Mouse (Mus musculus): ENCODE results near the gene Ifnar2. TPM values are rescaled to one million over a fixed set of nuclear protein-coding genes. Genes with fewer than 3 reads are reported as not detected.

The Ifnar2 gene
- polyA plus RNA-seq, 1 experiment from 2014 or later = 52.5 TPM

- H3K36me3 ChIP-seq = no peaks in the 10 kb centered on the region
- ATAC-seq (replicated peaks; ENCODE audit: insufficient number of reproducible peaks, insufficient read depth, low FRiP score, low read depth) = peak; percentile 16; the same call in 1 of the 2 replicates
- H3K4me3 ChIP-seq = no peak overlapping the region
- H3K27ac ChIP-seq = peak overlapping the region; percentile 34; the same call in 1 of the 2 replicates
- H3K9ac ChIP-seq = no peak overlapping the region
- 70% methylated on average over 8 of the region's 8 CpGs for WGBS
- H3K4me2 ChIP-seq = no peak overlapping the region
- H3K27me3 ChIP-seq = no peaks in the 10 kb centered on the region
- peaks cover 13% of the 10 kb centered on the region for H3K4me1 ChIP-seq (replicated peaks)
- no peaks in the 10 kb centered on the region for H3K9me3 ChIP-seq (replicated peaks)
Observed at GRCm38 (mm10) chr16:91446778-91447511, 74.4 kb downstream of the Ifnar2 start.

DNA sequence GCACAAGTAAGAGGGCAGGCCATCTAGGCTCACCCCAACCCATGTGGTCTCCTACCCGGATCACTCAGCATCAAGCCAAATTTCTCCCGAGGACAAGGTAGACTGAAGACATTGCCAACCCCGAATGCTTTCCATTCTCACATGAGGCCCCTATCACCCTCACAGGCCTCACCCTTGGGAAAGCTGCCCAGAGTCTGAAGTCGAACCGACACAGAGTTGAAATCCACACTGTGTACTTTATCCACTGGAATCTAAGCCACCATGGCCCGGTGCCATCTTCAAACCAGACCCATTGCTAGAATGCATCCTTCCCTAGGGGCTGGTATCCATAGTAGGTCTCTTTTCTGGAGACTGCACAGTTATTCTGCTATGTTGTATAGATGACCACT is 74.9 kb downstream of the Ifnar2 start:
- Histone ChIP-seq H3K36me3 (no peaks in the 10 kb centered on the region), H3K27ac (peak overlapping the region; percentile 34; the same call in 1 of the 2 replicates), H3K4me3 (no peak overlapping the region), H3K9ac (no peak overlapping the region), H3K4me1 (replicated peaks) (peaks cover 18% of the 10 kb centered on the region), H3K9me3 (replicated peaks) (no peaks in the 10 kb centered on the region), H3K4me2 (no peak overlapping the region), H3K27me3 (no peaks in the 10 kb centered on the region)
- 42% methylated on average over 6 of the region's 6 CpGs for WGBS
- ATAC-seq (replicated peaks; ENCODE audit: insufficient number of reproducible peaks, insufficient read depth, low FRiP score, low read depth) = peak; percentile 38; the same call in 1 of the 2 replicates

DNA sequence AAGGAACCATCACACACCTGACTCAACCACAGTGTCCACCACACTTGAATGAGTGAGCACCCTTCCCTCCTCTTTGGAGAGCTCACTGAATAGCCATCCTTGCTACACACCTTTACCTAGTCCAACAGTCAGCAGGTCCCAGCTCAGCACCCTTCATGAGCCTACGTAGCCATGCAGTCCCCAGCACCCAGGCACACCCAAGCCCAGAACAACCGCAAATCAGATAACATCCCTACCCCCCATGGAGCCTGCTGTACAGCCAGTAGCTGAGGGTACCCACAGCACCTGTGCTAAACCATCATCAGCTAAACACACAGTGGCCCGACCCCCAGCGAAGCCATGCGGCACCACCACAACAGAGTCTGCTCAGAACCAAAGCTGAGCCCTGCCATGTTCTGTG is 75.5 kb downstream of the Ifnar2 start:
- Histone ChIP-seq H3K4me1 (replicated peaks) (peaks cover 20% of the 10 kb centered on the region), H3K36me3 (no peaks in the 10 kb centered on the region), H3K4me3 (no peak overlapping the region), H3K27ac (peak overlapping the region; percentile 34; the same call in 1 of the 2 replicates), H3K9me3 (replicated peaks) (no peaks in the 10 kb centered on the region), H3K9ac (no peak overlapping the region), H3K4me2 (no peak overlapping the region), H3K27me3 (no peaks in the 10 kb centered on the region)
- peak; percentile 33 for ATAC-seq (replicated peaks; ENCODE audit: insufficient number of reproducible peaks, insufficient read depth, low FRiP score, low read depth)
- 88% methylated on average over 5 of the region's 5 CpGs for WGBS

DNA sequence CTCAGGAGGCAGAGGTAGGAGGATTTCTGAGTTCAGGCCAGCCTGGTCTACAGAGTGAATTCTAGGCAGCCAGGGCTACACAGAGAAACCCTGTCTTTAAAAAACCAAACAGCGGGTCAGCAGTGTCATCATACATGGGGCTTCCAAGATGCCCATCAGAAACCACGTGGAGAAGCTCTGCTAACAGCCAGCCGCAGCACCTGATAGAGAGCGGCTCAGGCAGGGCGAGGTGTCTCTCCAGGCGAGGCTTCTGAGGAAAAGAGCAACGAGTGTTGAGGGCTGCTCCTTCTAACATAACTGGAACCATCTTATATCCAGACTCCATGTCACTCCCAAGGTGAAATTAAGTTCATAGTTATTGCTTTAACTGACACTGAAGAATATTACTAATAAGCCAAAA is 76.3 kb downstream of the Ifnar2 start:
- Histone ChIP-seq H3K36me3 (no peaks in the 10 kb centered on the region), H3K27ac (no peak overlapping the region), H3K4me1 (replicated peaks) (peaks cover 20% of the 10 kb centered on the region), H3K4me2 (no peak overlapping the region), H3K9ac (no peak overlapping the region), H3K27me3 (no peaks in the 10 kb centered on the region), H3K9me3 (replicated peaks) (no peaks in the 10 kb centered on the region), H3K4me3 (no peak overlapping the region)
- 79% methylated on average over 7 of the region's 7 CpGs for WGBS
- ATAC-seq (replicated peaks; ENCODE audit: insufficient number of reproducible peaks, insufficient read depth, low FRiP score, low read depth) = no peak

GRCm38 (mm10) chr16:91450137-91451064 is 77.8 kb downstream of the Ifnar2 start:
- ATAC-seq (replicated peaks; ENCODE audit: insufficient number of reproducible peaks, insufficient read depth, low FRiP score, low read depth) = no peak
- no peaks in the 10 kb centered on the region for H3K36me3 ChIP-seq
- WGBS = 75% methylated on average over 12 of the region's 12 CpGs
- H3K4me1 ChIP-seq (replicated peaks) = peaks cover 20% of the 10 kb centered on the region
- H3K9me3 ChIP-seq (replicated peaks) = no peaks in the 10 kb centered on the region
- no peak overlapping the region for H3K4me3 ChIP-seq
- no peak overlapping the region for H3K4me2 ChIP-seq
- no peak overlapping the region for H3K9ac ChIP-seq
- H3K27me3 ChIP-seq = no peaks in the 10 kb centered on the region
- H3K27ac ChIP-seq = no peak overlapping the region

GRCm38 (mm10) chr16:91451949-91452348 is 79.4 kb downstream of the Ifnar2 start:
- Histone ChIP-seq H3K27ac (peak overlapping the region; percentile 50), H3K36me3 (no peaks in the 10 kb centered on the region), H3K4me1 (replicated peaks) (peaks cover 18% of the 10 kb centered on the region), H3K4me2 (no peak overlapping the region), H3K9ac (no peak overlapping the region), H3K27me3 (no peaks in the 10 kb centered on the region), H3K9me3 (replicated peaks) (no peaks in the 10 kb centered on the region), H3K4me3 (no peak overlapping the region)
- no peak for ATAC-seq (replicated peaks; ENCODE audit: insufficient number of reproducible peaks, insufficient read depth, low FRiP score, low read depth)
- WGBS = 58% methylated on average over 2 of the region's 2 CpGs

DNA sequence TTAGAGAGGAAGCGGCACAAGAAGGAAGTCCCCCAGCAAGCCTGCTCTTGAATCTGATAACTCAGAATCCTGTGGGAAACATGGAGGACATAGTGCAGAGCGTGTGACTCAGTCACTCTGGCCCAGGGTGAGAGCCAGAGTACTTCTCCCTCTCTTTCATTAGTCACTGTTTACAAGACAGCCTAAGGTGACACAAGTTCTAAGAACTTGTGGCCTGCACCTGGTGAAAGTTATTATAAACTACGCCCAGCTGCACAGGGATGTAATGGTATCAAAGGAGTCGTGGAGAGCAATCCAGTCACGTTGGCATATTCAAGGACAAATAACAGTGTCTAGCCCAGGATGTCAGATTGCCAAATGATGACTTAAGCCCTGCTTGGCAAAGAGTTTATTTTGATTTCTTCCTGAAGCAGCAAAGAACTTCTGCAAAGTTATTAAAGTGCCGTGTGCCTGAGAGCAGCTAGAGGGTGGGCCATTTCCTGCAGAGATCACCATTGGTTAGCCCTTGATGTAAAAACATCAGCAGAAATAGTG is 79.8 kb downstream of the Ifnar2 start:
- H3K4me1 ChIP-seq (replicated peaks) = peaks cover 14% of the 10 kb centered on the region
- 31% methylated on average over 6 of the region's 6 CpGs for WGBS
- H3K9me3 ChIP-seq (replicated peaks) = no peaks in the 10 kb centered on the region
- H3K4me2 ChIP-seq = no peak overlapping the region
- no peaks in the 10 kb centered on the region for H3K36me3 ChIP-seq
- H3K9ac ChIP-seq = no peak overlapping the region
- no peaks in the 10 kb centered on the region for H3K27me3 ChIP-seq
- H3K27ac ChIP-seq = peak overlapping the region; percentile 50
- peak; percentile 29; the same call in 1 of the 2 replicates for ATAC-seq (replicated peaks; ENCODE audit: insufficient number of reproducible peaks, insufficient read depth, low FRiP score, low read depth)
- H3K4me3 ChIP-seq = no peak overlapping the region

Other genes with a start within 250 kb of the Ifnar2 start
- gene Olig2, start 147.3 kb upstream of the Ifnar2 start, polyA plus RNA-seq (2015; fragmentation: Nextera tagmentation; extraction: Ambion mirVana) = not detected in 2 replicates
- 0.11 TPM in 2 replicates for gene Olig1, start 103.0 kb upstream of the Ifnar2 start, polyA plus RNA-seq (2015; fragmentation: Nextera tagmentation; extraction: Ambion mirVana)
- not detected in 2 replicates for gene Gm21970, start 18.9 kb downstream of the Ifnar2 start, polyA plus RNA-seq (2015; fragmentation: Nextera tagmentation; extraction: Ambion mirVana)
- gene Il10rb, start 33.4 kb downstream of the Ifnar2 start, polyA plus RNA-seq (2015; fragmentation: Nextera tagmentation; extraction: Ambion mirVana) = 57.9 and 58.9 TPM in 2 replicates
- gene Ifnar1, start 112.5 kb downstream of the Ifnar2 start, polyA plus RNA-seq (2015; fragmentation: Nextera tagmentation; extraction: Ambion mirVana) = 32.7 and 43.0 TPM in 2 replicates
- 114 and 129 TPM in 2 replicates for gene Ifngr2, start 174.3 kb downstream of the Ifnar2 start, polyA plus RNA-seq (2015; fragmentation: Nextera tagmentation; extraction: Ambion mirVana)
- 55.7 and 59.1 TPM in 2 replicates for gene Tmem50b, start 225.0 kb downstream of the Ifnar2 start, polyA plus RNA-seq (2015; fragmentation: Nextera tagmentation; extraction: Ambion mirVana)
- gene Dnajc28, start 246.2 kb downstream of the Ifnar2 start, polyA plus RNA-seq (2015; fragmentation: Nextera tagmentation; extraction: Ambion mirVana) = 4.6 and 7.0 TPM in 2 replicates